Mouse (Mus musculus): Measurements from ENCODE around the gene Vmn1r168. TPM values are rescaled to one million over a fixed set of nuclear protein-coding genes. Genes with fewer than 3 reads are reported as not detected.

The Vmn1r168 gene
- not detected for polyA plus RNA-seq (2017; shearing (Covaris generic))

GRCm38 (mm10) chr7:23539432-23539831 lies at the start of gene Vmn1r168:
TSS of gene Vmn1r168 (plus strand) at chr7:23539732.

GRCm38 (mm10) chr7:23507106-23507505 lies 32.4 kb upstream of the Vmn1r168 start, which contains the start of gene Vmn1r167:
TSS of gene Vmn1r167 (minus strand) at chr7:23507206.

GRCm38 (mm10) chr7:23575226-23575625 lies 35.7 kb downstream of the Vmn1r168 start, which contains the start of gene Vmn1r169:
TSS of gene Vmn1r169 (plus strand) at chr7:23575526.

Other genes with a start within 250 kb of the Vmn1r168 start
- gene Nlrp4e, start 238.5 kb upstream of the Vmn1r168 start, polyA plus RNA-seq (2017; shearing (Covaris generic)) = not detected
- not detected for gene Nlrp5, start 153.8 kb upstream of the Vmn1r168 start, polyA plus RNA-seq (2017; shearing (Covaris generic))
- not detected for gene Vmn1r167, start 32.5 kb upstream of the Vmn1r168 start, polyA plus RNA-seq (2017; shearing (Covaris generic))
- gene Vmn1r169, start 35.8 kb downstream of the Vmn1r168 start, polyA plus RNA-seq (2017; shearing (Covaris generic)) = not detected
- not detected for gene Vmn1r170, start 66.4 kb downstream of the Vmn1r168 start, polyA plus RNA-seq (2017; shearing (Covaris generic))
- gene Vmn1r171, start 91.0 kb downstream of the Vmn1r168 start, polyA plus RNA-seq (2017; shearing (Covaris generic)) = not detected
- not detected for gene Vmn1r172, start 118.6 kb downstream of the Vmn1r168 start, polyA plus RNA-seq (2017; shearing (Covaris generic))
- not detected for gene Vmn1r173, start 161.0 kb downstream of the Vmn1r168 start, polyA plus RNA-seq (2017; shearing (Covaris generic))
- 0.05 TPM for gene Vmn1r174, start 212.5 kb downstream of the Vmn1r168 start, polyA plus RNA-seq (2017; shearing (Covaris generic))

Data from inflammation-experienced regulatory T-cells, adult 16 weeks (primary cell).